Mouse (Mus musculus): ENCODE data around the gene Hsd17b14.

Hsd17b14 gene

DNA sequence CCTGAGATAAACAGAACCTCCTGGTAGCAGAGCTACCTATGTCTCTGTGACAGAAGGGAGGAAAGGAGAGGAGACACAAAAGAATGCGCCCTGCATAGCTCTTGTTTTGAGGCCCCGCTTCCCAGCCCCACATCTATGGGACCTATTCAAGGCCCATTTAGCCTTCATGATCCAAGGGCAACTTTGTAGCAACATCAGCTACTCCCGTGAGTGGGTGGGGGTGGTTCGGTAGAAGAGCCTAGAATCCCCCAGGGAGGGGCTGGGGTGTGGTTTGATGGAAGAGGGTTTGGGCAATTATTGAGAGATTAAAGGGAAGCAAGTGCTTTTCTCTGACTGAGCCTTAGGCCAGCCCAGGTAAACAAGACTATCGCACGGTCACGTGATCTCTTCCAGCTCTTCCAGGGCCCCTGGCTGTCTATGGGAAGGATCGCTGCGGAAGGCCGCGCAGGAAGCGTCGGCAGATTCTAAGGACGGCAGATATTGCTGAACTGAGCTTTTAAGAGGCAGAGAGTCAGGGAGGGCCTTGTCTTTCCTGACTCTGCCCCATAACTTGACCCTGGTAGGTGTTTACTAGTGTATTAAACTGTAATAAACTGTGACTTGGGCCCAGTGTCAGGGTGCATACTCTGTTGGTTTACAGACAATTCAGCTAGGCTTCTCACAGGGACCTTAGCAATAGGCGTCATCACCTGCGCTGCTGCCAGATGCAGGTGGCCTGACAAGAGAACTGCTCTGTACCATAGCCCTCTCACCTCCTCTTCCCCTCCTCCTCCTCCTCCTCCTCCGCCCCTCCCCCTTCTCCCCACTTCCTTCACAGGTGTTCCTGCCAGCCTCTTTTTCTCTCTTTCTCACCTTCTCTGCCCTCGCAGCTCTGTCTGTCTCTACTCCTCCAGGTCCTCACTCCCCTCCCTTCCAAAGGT is 44.5 kb downstream of the Hsd17b14 start:
- DNase-seq (ENCODE audit: low read depth, low spot score), result no peak

DNA sequence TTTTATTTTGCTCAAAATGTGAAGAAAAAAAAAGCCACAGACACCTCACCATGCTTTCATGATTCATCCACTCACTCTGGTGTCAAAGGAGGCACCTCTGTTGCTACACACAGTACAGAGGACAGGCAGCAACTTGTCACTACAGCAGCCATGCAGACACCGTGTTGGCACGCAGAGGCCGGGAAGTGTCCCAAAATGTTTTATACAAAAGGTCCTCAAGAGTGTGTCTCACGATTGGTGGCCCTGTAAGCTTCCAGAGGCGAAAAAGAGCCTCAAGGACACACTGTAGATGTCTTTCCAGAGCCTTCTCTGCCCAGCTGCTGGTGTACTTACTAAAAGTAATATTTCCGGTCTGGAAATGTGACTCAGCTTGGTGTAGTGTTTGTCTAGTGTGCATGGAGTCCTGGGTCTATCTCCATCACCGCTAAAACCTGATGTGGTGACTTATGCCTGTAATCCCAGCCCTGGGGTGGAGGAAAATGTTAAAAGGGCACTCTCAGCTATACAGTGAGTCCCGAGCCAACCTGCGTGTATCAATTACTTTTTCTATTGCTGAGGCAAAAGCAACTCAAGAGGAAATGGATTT is 51.1 kb downstream of the Hsd17b14 start:
- DNase-seq (ENCODE audit: low read depth, low spot score), result no peak

DNA sequence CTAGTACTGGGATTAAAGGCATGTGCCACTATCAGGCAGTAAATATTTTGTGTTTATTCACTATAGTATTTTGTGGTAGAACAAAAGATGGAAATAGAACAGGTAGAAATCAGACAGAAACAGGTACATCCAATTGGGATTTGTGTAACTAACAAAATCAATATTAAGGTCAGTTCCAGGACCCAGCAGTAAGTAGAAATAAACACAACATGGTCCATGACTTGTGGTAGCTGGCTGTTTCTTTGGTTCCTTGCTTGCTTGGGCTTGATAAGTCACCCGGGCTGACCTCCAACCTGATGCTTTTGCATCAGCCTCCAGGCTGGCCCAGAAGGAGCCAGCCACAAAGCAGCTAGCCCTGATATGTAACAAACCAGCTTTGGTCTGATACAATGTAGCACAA is 54.8 kb downstream of the Hsd17b14 start:
- DNase-seq (ENCODE audit: low read depth, low spot score), result no peak

DNA sequence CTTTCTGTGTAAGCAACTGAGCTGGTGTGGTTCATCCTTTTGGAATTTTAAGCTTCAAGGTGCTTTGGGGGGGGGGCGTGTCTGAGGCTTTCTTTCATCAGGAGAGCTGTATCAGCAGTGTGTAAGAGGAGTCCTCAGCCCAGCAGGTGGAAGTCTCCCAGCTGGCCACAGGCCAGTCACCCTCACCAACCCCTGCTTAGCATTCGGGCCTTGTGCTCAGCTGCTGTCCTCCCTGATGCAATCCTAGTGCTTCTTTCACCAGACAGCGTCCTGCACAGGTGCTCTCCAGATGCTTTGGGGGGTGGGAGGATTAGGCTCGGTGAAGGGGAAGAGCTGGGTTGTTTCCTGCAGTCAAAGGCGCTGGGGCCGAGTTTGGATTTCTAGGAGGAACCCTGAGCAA is 61.6 kb downstream of the Hsd17b14 start:
- no peak for DNase-seq (ENCODE audit: low read depth, low spot score)

DNA sequence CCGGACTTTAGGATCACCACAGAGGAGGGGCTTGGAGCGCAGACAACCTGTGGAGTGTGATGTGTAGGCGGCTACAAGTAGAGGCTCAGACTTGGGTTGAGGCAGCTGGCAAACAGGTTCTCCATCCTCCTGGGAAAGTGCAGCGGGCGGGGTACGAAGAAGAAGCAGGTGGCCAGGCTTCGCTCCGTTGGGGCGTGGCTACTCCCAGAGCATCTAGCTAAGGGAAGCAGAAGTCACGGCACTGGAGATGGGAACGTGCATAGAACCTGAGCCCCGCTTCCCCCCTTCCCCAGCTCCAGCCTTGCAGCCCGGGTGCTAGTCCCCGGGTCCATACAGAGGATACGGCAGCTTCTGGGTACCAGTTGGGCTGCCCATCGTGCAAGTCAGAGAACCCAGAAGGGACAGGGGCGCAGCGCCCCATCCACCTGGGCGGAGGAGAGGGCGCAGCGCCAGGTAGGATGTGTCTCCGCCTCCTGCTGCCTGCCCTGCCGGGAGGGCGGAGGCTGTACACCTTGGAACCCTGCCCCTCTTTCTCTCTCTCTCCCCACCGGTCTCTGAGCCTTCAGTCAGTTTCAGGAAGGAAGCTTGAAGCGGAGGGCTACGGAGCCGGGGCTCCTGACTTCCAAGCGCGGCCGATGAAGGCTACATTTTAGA is 62.5 kb downstream of the Hsd17b14 start, which contains the start of gene Fut1:
TSS of gene Fut1 (plus strand) at position 248 of the 654 bp plus-strand sequence.
- peak; percentile 61 for DNase-seq (ENCODE audit: low read depth, low spot score)

Data from brain, adult 2 months (tissue).